Mouse (Mus musculus): ENCODE data around the gene Dclk2.

Dclk2 gene

DNA sequence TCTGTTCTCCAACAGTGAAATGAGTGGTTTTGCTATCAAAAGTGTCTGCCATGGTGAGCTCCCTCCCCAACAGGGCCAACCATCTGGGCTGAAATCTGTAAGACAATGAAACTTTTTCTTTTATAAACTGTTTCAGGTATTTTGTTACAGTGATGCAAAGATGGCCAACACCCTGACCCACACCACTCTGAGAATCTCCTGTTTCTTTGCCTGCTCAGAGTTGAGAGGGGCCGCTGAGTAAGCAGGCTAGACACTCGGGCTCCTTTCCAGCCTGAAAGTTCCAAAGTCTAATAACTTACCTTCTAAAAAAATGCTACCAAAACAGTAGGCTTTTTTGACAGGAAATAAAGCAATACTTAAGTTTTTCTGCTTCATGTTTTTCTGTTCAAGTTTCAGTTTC, 78.2 kb downstream of the Dclk2 start:
- DNase-seq, result no peak

GRCm38 (mm10) chr3:86839606-86840005, 81.0 kb downstream of the Dclk2 start:
- DNase-seq, result no peak

DNA sequence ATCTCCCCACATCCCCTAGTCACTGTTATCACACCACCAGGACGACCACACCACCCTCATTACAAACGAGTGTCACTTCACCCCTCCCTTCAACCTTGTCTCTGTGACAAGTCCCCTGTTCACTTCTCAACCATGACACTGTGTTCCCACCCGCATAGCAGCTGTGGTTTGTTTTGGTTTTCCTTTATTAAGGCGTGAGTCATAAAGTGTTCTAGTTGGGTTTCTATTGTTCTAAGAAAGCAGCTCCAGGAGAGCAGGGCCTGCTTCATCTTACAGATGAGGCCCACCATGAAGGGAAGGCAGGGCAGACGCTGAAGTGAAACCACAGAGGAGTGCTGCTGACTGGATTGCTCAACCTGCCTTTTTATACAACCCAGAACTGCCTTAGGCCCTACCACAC, 83.3 kb downstream of the Dclk2 start:
- no peak for DNase-seq

- no peak for DNase-seq
These were observed 85.5 kb downstream of the Dclk2 start for GRCm38 (mm10) chr3:86835180-86835579.

DNA sequence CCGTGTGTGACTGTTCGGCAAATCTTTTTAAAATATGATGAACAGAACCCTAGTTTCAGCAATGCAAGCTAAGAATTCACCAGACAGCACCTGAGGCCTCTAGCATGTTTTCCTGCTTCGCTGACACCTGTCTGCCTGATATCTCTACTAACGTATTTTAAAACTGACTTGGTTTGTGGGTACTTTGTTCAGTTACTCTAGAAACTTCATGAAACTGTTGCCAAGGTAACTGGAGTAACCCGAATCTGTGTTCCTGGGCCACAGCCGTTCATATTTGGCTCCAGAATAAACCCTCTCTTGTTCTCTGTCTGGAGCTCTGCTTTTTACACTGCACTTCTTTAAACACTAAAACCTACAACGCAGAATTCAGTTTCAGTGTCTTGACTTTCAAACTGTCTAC, 86.3 kb downstream of the Dclk2 start:
- DNase-seq, result no peak

DNA sequence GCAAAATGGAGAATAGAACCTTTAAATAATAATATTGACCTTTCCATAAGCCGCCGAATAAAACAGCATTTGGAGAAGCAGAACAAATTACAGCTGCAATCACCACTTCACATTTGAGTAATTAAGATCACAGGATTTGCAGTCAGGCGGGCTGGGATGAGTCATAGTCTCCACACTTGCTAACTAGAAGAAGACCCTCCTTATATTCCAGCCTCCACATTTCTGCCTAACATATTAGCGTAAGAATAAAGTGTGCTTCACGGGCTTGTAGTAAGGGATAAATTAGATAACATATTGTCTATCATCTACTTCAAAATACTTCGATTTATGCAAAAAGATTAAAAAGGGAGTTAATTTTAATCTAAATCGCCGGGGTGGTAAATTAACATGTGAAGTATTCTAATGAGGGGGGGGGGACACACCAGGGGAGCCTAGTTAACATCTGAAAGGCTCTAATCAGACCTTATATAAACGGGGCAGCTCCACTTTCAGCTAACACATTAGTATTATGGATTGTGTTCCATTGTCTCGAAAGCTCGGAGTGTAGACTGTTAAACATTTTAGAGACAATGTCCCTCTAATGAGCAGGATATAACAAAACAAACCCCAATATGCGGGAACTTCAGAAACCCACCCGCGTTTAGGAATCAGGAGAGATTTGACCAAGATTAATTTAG, 87.9 kb downstream of the Dclk2 start:
- no peak for DNase-seq

GRCm38 (mm10) chr3:86832115-86832514, 88.5 kb downstream of the Dclk2 start:
- no peak for DNase-seq

GRCm38 (mm10) chr3:86827506-86827905, 93.1 kb downstream of the Dclk2 start:
- no peak for DNase-seq

DNA sequence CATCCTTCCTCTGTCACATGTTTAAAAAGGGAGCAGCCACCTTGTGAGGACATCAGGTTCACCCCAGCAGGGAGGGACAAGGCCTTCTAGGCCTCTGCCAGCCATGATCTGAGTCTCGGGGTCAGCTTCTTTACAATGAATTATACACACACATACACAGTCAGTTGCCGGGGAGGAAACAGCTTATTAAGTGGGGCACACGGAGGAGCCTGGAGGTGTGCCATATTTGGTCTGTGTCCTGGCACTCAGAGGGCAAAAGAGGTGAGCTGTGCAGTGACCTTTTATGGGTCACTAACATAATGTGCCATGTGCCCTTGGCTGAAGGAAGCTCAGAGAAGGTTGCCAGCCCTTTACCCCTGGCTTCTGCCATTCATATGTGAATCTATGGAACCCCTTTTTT, 99.3 kb downstream of the Dclk2 start:
- DNase-seq, result no peak

DNA sequence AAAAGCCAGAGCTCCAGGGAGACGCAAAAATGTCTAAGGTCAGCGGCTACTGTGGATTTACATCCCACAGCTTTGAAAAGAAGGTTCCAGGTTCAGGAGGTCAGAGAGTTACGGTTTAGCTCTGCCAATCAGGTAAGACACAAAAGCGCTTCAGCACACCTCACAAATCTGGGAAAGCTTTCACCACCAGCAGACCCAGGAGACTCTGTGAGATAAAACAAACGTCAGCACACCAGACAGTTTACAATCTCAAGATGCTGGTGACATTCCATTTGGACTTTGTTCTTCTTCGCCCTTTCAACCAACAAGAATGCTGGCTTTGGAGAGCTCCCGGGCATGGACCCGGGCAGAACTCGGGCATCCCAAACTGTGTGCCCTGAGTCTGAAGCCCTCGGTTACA, 100.3 kb downstream of the Dclk2 start:
- peak; percentile 55 for DNase-seq

DNA sequence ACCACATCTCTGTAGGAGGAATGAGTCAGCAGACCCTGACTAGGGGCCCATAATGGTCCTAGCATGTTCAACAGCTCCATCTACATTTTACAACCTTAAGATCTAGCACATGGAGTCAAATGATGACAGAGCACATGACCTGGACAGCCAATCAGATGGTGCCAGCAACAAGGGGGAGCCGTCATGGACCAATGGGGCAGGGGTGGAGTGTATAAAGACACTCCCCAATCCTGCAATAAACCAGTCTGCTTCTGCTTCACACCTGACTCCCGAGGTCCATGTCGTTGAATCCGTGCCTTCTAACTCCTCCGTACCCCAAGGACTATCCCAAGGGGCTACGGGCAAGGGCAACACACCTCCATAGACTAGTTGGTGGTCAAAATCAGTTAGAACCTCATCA, 101.3 kb downstream of the Dclk2 start:
- no peak for DNase-seq

DNA sequence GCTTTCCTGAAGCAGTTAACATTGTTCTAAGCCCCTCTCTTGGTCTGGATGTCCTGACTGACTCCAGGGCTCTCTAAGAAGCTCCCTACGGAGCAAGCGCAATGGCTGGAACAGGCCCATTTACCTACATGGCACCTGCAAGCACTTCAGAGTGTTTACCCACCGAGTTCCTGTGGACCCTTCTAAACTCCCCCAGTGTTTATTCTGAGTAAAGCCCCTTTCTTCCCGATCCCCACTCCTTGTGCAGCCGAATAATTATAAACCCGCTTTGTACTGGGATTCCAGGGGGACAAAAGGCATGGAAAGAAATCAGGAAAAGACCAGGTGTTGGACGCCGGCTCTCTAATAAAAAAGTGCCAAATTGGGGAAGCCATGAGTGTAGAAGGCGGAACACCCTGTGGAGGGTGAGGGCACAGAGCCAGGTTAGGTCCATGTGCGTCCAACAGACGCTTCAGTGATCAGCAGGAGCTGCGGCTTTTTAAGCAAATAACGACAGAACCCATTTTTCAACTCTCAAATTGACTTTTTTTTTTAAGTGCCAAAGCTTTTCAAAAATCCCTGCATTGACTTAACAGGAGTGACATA, 102.6 kb downstream of the Dclk2 start:
- DNase-seq, result no peak

- peak; percentile 90 for DNase-seq
These were observed 108.0 kb downstream of the Dclk2 start for GRCm38 (mm10) chr3:86812689-86813088.

- no peak for DNase-seq
These were observed 109.7 kb downstream of the Dclk2 start for GRCm38 (mm10) chr3:86810908-86811307.

DNA sequence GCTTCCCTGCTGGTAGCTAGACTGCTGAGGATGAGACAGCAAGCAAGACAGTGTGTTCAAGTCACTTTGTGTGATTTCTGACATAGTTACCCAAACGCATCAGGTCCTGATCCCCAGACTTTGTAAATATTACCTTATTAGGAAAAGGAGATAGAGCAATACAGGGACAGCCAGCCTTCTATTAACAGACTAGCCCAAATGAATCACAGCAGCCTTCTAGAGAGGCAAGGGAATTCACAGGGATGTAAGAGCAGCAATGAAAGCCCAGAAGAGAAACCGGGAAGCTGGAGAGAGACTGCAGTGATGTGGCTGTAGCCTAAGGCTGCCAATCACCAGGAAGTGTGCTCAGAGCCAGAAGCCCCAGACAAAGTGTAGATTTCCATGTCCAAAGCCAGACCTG, 111.0 kb downstream of the Dclk2 start:
- no peak for DNase-seq

DNA sequence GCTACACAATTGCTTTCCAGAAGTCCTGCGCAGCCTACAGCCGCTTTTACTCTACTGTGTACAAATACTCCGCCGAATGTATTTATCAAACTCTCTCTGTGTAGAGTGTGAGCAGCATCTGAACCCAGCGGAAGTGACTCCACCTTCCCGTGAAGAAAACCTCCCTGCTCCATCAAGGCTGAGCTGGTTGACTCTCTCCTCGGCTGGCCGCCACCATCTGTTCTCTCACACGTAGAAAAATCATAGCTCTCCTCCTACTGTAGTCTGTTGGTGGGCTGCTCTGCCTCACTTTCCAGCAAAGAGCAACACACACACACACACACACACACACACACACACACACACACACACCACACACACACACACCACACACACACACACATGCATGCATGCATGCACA, 111.5 kb downstream of the Dclk2 start:
- no peak for DNase-seq

DNA sequence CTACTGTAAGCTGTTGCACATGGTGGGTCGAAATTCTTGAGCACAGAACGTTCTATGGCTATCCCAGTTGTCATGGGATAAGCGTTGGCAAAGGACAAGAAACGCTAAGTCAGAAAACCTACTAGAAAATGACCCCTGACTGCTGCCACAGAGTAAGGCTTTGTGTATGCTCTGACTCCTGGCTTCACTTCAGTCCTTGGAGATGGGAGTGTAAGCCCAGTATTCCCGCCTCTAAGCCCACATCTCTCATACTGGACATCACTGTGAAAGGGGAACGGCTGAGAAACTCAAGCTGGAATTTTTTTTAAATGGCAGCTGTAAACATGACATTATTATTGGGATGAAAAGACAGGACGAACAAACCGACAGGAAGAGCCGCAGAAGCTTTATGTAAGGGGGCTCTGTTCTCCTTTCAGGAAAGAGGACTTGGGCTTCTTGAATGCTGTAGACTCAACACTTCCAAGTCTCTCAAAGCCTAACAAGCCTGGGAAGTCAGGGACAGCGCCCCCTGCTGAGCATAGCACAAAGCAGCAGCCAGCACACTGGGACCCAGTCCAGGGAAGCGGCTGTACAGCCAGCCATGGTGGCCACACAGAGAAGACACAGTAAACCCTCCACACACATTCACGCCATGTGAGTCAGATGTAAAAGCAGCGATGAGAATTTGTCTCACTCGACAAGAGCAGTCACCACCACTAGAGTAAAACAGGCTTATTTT, 112.7 kb downstream of the Dclk2 start:
- DNase-seq, result peak; percentile 56

GRCm38 (mm10) chr3:86806834-86807233, 113.8 kb downstream of the Dclk2 start:
- no peak for DNase-seq

DNA sequence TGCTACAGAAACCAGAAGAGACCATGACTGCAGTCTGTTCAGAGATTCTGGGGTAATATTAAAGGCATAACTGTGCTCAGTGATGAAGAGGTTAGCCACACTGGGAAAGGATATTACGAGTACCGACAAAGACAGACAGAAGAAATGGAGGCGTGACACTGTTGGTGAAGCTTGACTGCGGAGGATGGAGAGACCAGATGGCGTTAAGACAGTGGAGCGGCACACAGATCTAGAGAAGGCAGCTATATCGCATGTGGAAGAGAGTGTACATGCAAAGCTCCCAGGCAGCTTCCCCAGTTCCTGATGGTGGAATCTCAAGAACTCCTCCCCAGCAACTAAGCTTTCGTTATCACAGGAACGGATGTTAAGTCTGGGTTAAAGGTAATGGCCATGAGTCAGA, 116.4 kb downstream of the Dclk2 start:
- no peak for DNase-seq

DNA sequence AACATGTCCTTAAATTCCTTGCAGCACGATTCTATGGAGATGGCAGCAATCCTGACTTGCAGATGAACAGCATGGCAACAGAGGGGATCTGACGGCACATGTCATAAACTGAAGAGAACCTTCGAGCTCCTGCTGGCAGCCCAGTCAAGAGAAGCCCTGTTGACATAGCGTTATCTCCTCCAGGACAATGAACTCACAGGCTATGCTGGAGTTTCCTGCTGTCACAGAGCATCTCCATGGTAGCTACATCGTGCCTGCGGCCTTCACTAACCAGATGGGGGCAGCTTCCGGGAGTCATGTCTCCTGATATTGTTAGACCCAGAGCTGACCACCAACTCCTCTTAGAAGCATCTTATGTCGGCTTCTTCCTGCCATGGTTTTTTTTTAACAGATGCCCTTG, 117.8 kb downstream of the Dclk2 start:
- no peak for DNase-seq

- DNase-seq, result no peak
These were observed 119.8 kb downstream of the Dclk2 start for GRCm38 (mm10) chr3:86800841-86801240.

GRCm38 (mm10) chr3:86799041-86799440, 121.6 kb downstream of the Dclk2 start:
- no peak for DNase-seq

GRCm38 (mm10) chr3:86797871-86798460, 122.7 kb downstream of the Dclk2 start:
- no peak for DNase-seq

DNA sequence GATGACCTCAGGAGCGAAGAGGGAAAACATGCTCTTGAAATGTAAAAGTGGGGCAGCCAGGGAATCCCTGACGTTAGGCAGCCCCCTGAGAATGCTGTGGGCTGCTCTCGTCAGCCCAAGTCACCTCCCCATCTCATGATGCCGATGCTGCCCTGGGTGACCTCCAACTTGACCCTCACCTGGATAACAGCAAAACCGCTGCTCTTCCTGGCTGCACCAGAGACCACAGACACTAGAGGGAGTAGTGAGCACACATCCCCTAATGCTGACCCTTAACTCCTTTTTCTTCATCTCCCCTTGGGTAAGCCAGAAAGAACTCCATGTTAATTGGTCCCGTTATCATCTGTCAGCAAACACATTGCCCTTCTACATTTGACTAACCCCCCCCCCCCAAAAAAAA, 123.9 kb downstream of the Dclk2 start:
- peak; percentile 60 for DNase-seq

Data from embryo, embryonic 11 days (tissue).